ENCODE assay signal across 9 mouse cellular contexts in the genomic region with DNA sequence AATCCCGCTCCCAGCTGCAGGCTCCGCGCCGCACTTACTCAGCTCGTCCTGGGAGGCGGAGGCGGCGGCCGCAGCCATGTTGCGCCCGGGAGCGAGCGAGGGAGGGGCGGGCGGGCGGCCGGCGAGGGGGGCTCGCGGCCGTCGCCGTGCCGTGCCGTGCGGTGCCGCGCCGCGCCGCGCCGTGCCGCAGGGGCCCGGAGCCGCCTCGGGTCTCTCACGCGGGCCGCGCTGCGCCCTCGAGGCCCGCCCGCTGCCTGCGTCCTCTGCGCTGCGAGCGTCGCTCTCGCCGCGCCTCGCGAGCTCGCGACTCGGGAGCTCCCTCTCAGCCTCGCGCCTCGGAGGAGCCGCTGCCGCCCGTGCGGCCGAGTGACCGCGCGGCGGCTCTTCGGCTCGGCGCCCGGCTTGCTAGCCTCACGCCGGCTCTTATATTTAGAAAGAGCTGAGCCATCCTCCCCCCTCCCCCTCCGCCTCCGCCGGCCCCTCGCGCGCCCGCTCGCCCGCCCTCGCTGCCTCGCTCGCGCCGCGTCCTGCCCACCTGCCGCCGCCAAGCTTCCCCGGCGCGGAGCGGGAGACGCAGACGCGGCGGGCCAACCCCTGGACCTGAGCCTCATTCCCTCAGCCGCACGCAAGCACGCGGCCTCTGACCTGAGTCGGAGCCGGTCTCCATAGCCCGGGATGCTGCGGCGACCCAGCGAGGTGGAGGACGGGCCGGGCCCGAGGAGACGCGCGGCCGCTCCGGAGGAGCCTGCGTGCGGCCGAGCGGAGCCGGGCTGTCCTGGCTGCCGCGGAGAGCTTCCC. TPM values are rescaled to one million over a fixed set of nuclear protein-coding genes. Genes with fewer than 3 reads are reported as not detected.
DNase-seq lines count a peak whose midpoint lies in the region; ATAC-seq and TF ChIP-seq lines count a peak whose summit lies in the region.
"Had no signal": no experiment of that assay in that cellular context is flagged by ENCODE, and none has a peak within 500 bp of the region (broad histone marks: within the 10 kb centered on the region; RNA-seq: fewer than 3 reads in every experiment).

No protein-coding gene starts in this region.

- H3K4me1 ChIP-seq in embryonic fibroblast, embryonic 13.5 days (ENCODE audit: control insufficient read depth, insufficient read depth, low read length): no peaks in the 10 kb centered on the region
- H3K4me1 ChIP-seq in kidney, embryonic 16.5 days (ENCODE audit: insufficient read depth, low read length): peaks cover 17% of the 10 kb centered on the region
- peaks cover 16 to 19% of the 10 kb centered on the region in 2 experiments for H3K4me1 ChIP-seq in liver, embryonic 14.5 days (replicated peaks; ENCODE audit: control insufficient read depth in 2 of 2, insufficient read depth in 2 of 2, low read length in 1 of 2)
- peaks cover 8% of the 10 kb centered on the region; the same call in 1 of the 2 replicates for H3K4me1 ChIP-seq in stomach, embryonic 14.5 days (ENCODE audit: control insufficient read depth, insufficient read depth, low read length)

- no peaks in the 10 kb centered on the region for H3K27me3 ChIP-seq in C2C12 (ENCODE audit: control insufficient read depth, insufficient read depth, insufficient read length)
- no peaks in the 10 kb centered on the region for H3K27me3 ChIP-seq in kidney, embryonic 16.5 days (ENCODE audit: insufficient read depth, low read length)
- H3K27me3 ChIP-seq in liver, embryonic 14.5 days (ENCODE audit: control insufficient read depth, insufficient read depth, low read length): no peaks in the 10 kb centered on the region
- H3K27me3 ChIP-seq in stomach, embryonic 14.5 days (ENCODE audit: control insufficient read depth, insufficient read depth, low read length): no peaks in the 10 kb centered on the region

- peak; percentile 42 for TF ChIP-seq POLR2A in embryonic fibroblast, embryonic 13.5 days (IDR thresholded peaks at IDR 0.05; ENCODE audit: low read depth, low read length)

- H3K79me3 ChIP-seq in C2C12 (ENCODE audit: low read depth): peaks cover 46% of the 10 kb centered on the region

- H3ac ChIP-seq in C2C12 (ENCODE audit: control insufficient read depth, insufficient read length, low read depth): peak overlapping the region; percentile 95

- H3K27ac ChIP-seq in embryonic fibroblast, embryonic 13.5 days (ENCODE audit: insufficient read depth, low read length): peak overlapping the region; percentile 85
- peak overlapping the region; percentile 96 for H3K27ac ChIP-seq in kidney, embryonic 16.5 days (ENCODE audit: low read length)
- peak overlapping the region; percentile 72 for H3K27ac ChIP-seq in liver, embryonic 14.5 days
- H3K27ac ChIP-seq in stomach, embryonic 14.5 days (ENCODE audit: low read length): peak overlapping the region; percentile 96

- no peak for TF ChIP-seq CTCF in C2C12 (IDR thresholded peaks at IDR 0.05; ENCODE audit: control insufficient read depth, insufficient read depth, insufficient read length)
- no peak for TF ChIP-seq CTCF in embryonic fibroblast, embryonic 13.5 days (IDR thresholded peaks at IDR 0.05; ENCODE audit: borderline replicate concordance, insufficient read depth, low read length)
- TF ChIP-seq CTCF in liver, embryonic 14.5 days (IDR thresholded peaks at IDR 0.05; ENCODE audit: low read depth): no peak

- peak; percentile 86 for ATAC-seq in kidney, embryonic 16.5 days (ENCODE audit: low FRiP score, low TSS enrichment)
- ATAC-seq in liver, embryonic 14.5 days (ENCODE audit: insufficient read depth): peak; percentile 67
- ATAC-seq in stomach, embryonic 14.5 days (ENCODE audit: insufficient number of reproducible peaks, insufficient read depth, low FRiP score, low read depth): peak; percentile 69

- peak overlapping the region; percentile 99 for H3K9ac ChIP-seq in kidney, embryonic 16.5 days (replicated peaks; ENCODE audit: low read length)
- peak overlapping the region; percentile 80 for H3K9ac ChIP-seq in liver, embryonic 14.5 days (replicated peaks)
- H3K9ac ChIP-seq in stomach, embryonic 14.5 days (replicated peaks; ENCODE audit: low read depth, low read length): peak overlapping the region; percentile 95

- H3K79me2 ChIP-seq in C2C12 (ENCODE audit: control insufficient read depth, insufficient read depth): peaks cover 60% of the 10 kb centered on the region

- TF ChIP-seq EP300 in liver, embryonic 14.5 days (IDR thresholded peaks at IDR 0.05; ENCODE audit: low read depth): no peak

- H3K9me3 ChIP-seq in kidney, embryonic 16.5 days (ENCODE audit: low read length): no peaks in the 10 kb centered on the region
- H3K9me3 ChIP-seq in liver, embryonic 14.5 days (ENCODE audit: control insufficient read depth, low read length): no peaks in the 10 kb centered on the region
- no peaks in the 10 kb centered on the region for H3K9me3 ChIP-seq in stomach, embryonic 14.5 days (ENCODE audit: control insufficient read depth, low read depth, low read length)

- DNase-seq in adrenal gland, postnatal 10 days: peak; percentile 76
- peak; percentile 58 to 66 for DNase-seq in heart, adult 9 months (ENCODE audit: low spot score in 2 of 2)
- DNase-seq in liver, embryonic 14.5 days (ENCODE audit: low read depth in 3 of 3, low spot score in 3 of 3): peak in 1 of 3 experiments; percentile 41
- DNase-seq in natural killer cell, adult 2 months (ENCODE audit: low spot score in 2 of 2): peak; percentile 26 to 41

- peak overlapping the region; percentile 82 for H3K4me3 ChIP-seq in C2C12 (ENCODE audit: insufficient read depth, poor library complexity, severe bottlenecking)
- H3K4me3 ChIP-seq in embryonic fibroblast, embryonic 13.5 days (ENCODE audit: insufficient read depth, low read length): peak overlapping the region; percentile 95
- peak overlapping the region; percentile 93 for H3K4me3 ChIP-seq in kidney, embryonic 16.5 days (ENCODE audit: low read length)
- H3K4me3 ChIP-seq in liver, embryonic 14.5 days (ENCODE audit: insufficient read depth in 1 of 2, low read depth in 2 of 2, low read length in 2 of 2): peak overlapping the region; percentile 87 to 94
- H3K4me3 ChIP-seq in stomach, embryonic 14.5 days (ENCODE audit: low read depth, low read length): peak overlapping the region; percentile 79

- H3K36me3 ChIP-seq in C2C12 (ENCODE audit: control insufficient read depth, insufficient read depth): no peaks in the 10 kb centered on the region
- H3K36me3 ChIP-seq in kidney, embryonic 16.5 days (ENCODE audit: insufficient read depth, low read length): no peaks in the 10 kb centered on the region
- no peaks in the 10 kb centered on the region for H3K36me3 ChIP-seq in liver, embryonic 14.5 days (replicated peaks; ENCODE audit: control insufficient read depth, insufficient read depth, low read depth)
- H3K36me3 ChIP-seq in stomach, embryonic 14.5 days (ENCODE audit: control insufficient read depth, insufficient read depth, low read length): no peaks in the 10 kb centered on the region

- H3K4me2 ChIP-seq in kidney, embryonic 16.5 days (replicated peaks; ENCODE audit: low read depth, low read length): peak overlapping the region; percentile 56
- H3K4me2 ChIP-seq in liver, embryonic 14.5 days (ENCODE audit: low read depth): peak overlapping the region; percentile 74
- peak overlapping the region; percentile 57 for H3K4me2 ChIP-seq in stomach, embryonic 14.5 days (replicated peaks; ENCODE audit: low read depth, low read length)

- under 1% methylated on average over 71 of the region's 126 CpGs for WGBS in kidney, embryonic 16.5 days
- WGBS in liver, embryonic 14.5 days (ENCODE audit: insufficient replicate concordance): 1% methylated on average over 109 of the region's 126 CpGs
- WGBS in stomach, embryonic 14.5 days: under 1% methylated on average over 116 of the region's 126 CpGs

TF ChIP-seq in C2C12, 6 proteins besides CTCF, POLR2A, EP300 and RAD21:
- TF ChIP-seq MYOD1 (IDR thresholded peaks at IDR 0.05; ENCODE audit: control insufficient read depth, insufficient read length, low read depth) (no peak), FOSL1 (IDR thresholded peaks at IDR 0.05; ENCODE audit: insufficient read depth, low read length, poor library complexity, severe bottlenecking) (no peak), MAX (IDR thresholded peaks at IDR 0.05) (no peak), MYOG (IDR thresholded peaks at IDR 0.05; ENCODE audit: control insufficient read depth, extremely low read depth, insufficient read length) (no peak), USF1 (IDR thresholded peaks at IDR 0.05; ENCODE audit: low read depth) (no peak), CEBPB (IDR thresholded peaks at IDR 0.05; ENCODE audit: low read depth) (no peak)
TF ChIP-seq in C2C12: peak in this region for 0.

RNA-seq across cellular contexts. Expression of gene Ecpas, which starts 0.5 kb away (rescaled TPM):
- polyA plus RNA-seq in C2C12 (2012; fragmentation: generic; extraction: Trizol): 16.3 TPM
- 100 to 1,000 TPM; 125 to 144 TPM for total RNA-seq in adrenal gland, postnatal 10 days (2021)
- polyA plus RNA-seq in embryonic fibroblast, embryonic 13.5 days (2011; ENCODE audit: insufficient read length, low read depth, missing spikeins): 103 and 129 TPM in 2 replicates
- 29.9 and 33.5 TPM in 2 replicates for polyA plus RNA-seq in kidney, embryonic 16.5 days (2015; fragmentation: Nextera tagmentation; extraction: Ambion mirVana)
- 5.5 and 9.7 TPM in 2 replicates for polyA plus RNA-seq in liver, embryonic 14.5 days (2012; rRNA removed)
- polyA plus RNA-seq in liver, embryonic 14.5 days (2014; fragmentation: Nextera tagmentation; extraction: Ambion mirVana): 16.8 and 20.8 TPM in 2 replicates
- 41.0 and 47.7 TPM in 2 replicates for polyA plus RNA-seq in stomach, embryonic 14.5 days (2014; fragmentation: Nextera tagmentation; extraction: Ambion mirVana)

RNA-seq across cellular contexts. Expression of gene Zkscan16, which starts 31.4 kb away (rescaled TPM):
- polyA plus RNA-seq in C2C12 (2012; fragmentation: generic; extraction: Trizol): 0.01 TPM
- 1 to 10 TPM; 2.1 to 2.9 TPM for total RNA-seq in adrenal gland, postnatal 10 days (2021)
- 1.1 TPM in 1 of 2 replicates, not detected in the other for polyA plus RNA-seq in embryonic fibroblast, embryonic 13.5 days (2011; ENCODE audit: insufficient read length, low read depth, missing spikeins)
- 0.46 and 1.0 TPM in 2 replicates for polyA plus RNA-seq in kidney, embryonic 16.5 days (2015; fragmentation: Nextera tagmentation; extraction: Ambion mirVana)
- polyA plus RNA-seq in liver, embryonic 14.5 days (2012; rRNA removed): 0.03 and 0.08 TPM in 2 replicates
- polyA plus RNA-seq in liver, embryonic 14.5 days (2014; fragmentation: Nextera tagmentation; extraction: Ambion mirVana): 0.06 and 0.11 TPM in 2 replicates
- 0.68 and 1.2 TPM in 2 replicates for polyA plus RNA-seq in stomach, embryonic 14.5 days (2014; fragmentation: Nextera tagmentation; extraction: Ambion mirVana)
- total RNA-seq: common myeloid progenitor, adult 5-6 weeks had no signal
